Mouse (Mus musculus) brain, embryonic 14.5 days (tissue): ENCODE results near the gene Defb6.

Experiments
- CTCF ChIP-seq: fragments of 200-500 bp; IDR thresholded peaks from 2 replicates; pipeline ENCODE4 v1.5.1; 2012; ENCODE audit warnings: inconsistent platforms, mild to moderate bottlenecking, moderate library complexity, borderline replicate concordance; ENCODE audit not compliant: insufficient read depth, insufficient read length; ENCODE audit errors: extremely low read depth
- POLR2A ChIP-seq: fragments of 200-500 bp; IDR thresholded peaks from 2 replicates; pipeline ENCODE4 v1.6.1; 2012; ENCODE audit warnings: mild to moderate bottlenecking, inconsistent platforms, borderline replicate concordance; ENCODE audit not compliant: poor library complexity, insufficient read depth, insufficient read length, severe bottlenecking; ENCODE audit errors: extremely low read depth

DNA sequence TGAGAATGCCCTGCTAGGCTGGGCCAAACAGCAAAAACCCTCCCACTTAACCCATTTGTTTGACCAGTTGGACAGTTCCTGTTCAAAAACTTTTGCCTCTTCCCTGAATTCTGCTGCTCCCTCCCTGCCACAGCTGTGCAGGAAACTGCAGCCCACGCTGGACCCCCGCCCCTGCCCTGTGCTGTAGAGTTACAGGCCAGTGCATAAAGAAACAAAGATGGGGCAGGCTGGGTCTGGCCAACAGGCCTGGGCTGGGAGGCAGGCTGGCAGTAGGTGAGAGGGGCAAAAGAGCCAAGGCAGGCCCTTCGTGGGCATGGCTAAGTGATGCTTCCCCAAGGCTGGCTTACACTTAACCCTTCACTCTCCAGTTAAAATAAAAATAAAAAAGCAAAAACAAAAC lies 34.4 kb downstream of the Defb6 start:
- TF ChIP-seq POLR2A (no peak), CTCF (no peak)
